Mouse (Mus musculus): ENCODE results near the gene Bves.
A peak's percentile ranks its signal among the peaks of the same experiment; 100 is the strongest.
"Not testable (repeated sequence)": the region's sequence is repeated elsewhere in the genome, so short reads cannot be mapped to it uniquely, and the experiment has no call there.

Bves gene

GRCm38 (mm10) chr10:45348143-45348542 is 12.6 kb downstream of the Bves start:
- not testable (repeated sequence) for DNase-seq (ENCODE audit: low spot score)

- DNase-seq (ENCODE audit: low spot score): no peak
Observed at GRCm38 (mm10) chr10:45356091-45356490, 20.5 kb downstream of the Bves start.

- DNase-seq (ENCODE audit: low spot score): no peak
Observed at GRCm38 (mm10) chr10:45363396-45363795, 27.8 kb downstream of the Bves start.

GRCm38 (mm10) chr10:45366987-45367705 is 31.6 kb downstream of the Bves start:
- DNase-seq (ENCODE audit: low spot score): no peak

- no peak for DNase-seq (ENCODE audit: low spot score)
Observed at GRCm38 (mm10) chr10:45369639-45370038, 34.1 kb downstream of the Bves start.

GRCm38 (mm10) chr10:45370545-45370944 is 35.0 kb downstream of the Bves start:
- no peak for DNase-seq (ENCODE audit: low spot score)

GRCm38 (mm10) chr10:45372994-45373692 is 37.6 kb downstream of the Bves start:
- peak; percentile 90 for DNase-seq (ENCODE audit: low spot score)

- no peak for DNase-seq (ENCODE audit: low spot score)
Observed at GRCm38 (mm10) chr10:45378269-45378668, 42.7 kb downstream of the Bves start.

- peak; percentile 66 for DNase-seq (ENCODE audit: low spot score)
Observed at GRCm38 (mm10) chr10:45381937-45382636, 46.5 kb downstream of the Bves start.

- DNase-seq (ENCODE audit: low spot score): no peak
Observed at GRCm38 (mm10) chr10:45382637-45382958, 47.0 kb downstream of the Bves start.

- DNase-seq (ENCODE audit: low spot score): no peak
Observed at GRCm38 (mm10) chr10:45398211-45398610, 62.6 kb downstream of the Bves start.

GRCm38 (mm10) chr10:45399702-45400243 is 64.2 kb downstream of the Bves start:
- DNase-seq (ENCODE audit: low spot score): no peak

- DNase-seq (ENCODE audit: low spot score): peak; percentile 81
Observed at GRCm38 (mm10) chr10:45410624-45411341, 75.2 kb downstream of the Bves start.

GRCm38 (mm10) chr10:45411741-45412140 is 76.2 kb downstream of the Bves start:
- DNase-seq (ENCODE audit: low spot score): peak; percentile 79

GRCm38 (mm10) chr10:45412144-45412543 is 76.6 kb downstream of the Bves start:
- DNase-seq (ENCODE audit: low spot score): peak; percentile 32

All from embryo, embryonic 10.5 days (tissue).